Mouse (Mus musculus) right cerebral cortex, postnatal 14 days (tissue): ENCODE data around the gene Mpo.

ENCODE experiments used
- DNase-seq: peaks from one replicate; pipeline ENCODE4 v3.0.0; 2022

The Mpo gene

DNA sequence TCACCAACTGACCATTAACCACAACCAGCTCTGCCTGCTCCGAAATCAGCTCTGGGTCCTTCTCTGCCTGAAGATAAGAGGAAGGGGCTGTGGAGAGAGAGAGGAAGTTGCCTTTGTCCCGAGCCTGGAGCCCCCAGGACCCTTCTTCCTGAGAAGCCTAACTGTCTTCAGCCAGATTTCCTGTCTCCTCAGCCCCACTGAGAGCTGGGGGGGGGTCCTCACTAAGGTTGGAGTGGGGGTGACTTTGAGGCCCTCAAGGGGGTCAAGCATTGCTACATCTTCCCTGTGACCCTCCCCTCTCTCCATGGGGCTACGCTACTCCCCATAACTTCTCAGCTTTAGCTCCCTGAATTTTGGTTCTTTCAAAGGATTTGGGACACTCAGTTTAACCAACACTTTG is at the start of gene Mpo:
TSS of gene Mpo (plus strand) at position 122 of the 400 bp plus-strand sequence.
- no peak for DNase-seq

GRCm38 (mm10) chr11:87743691-87744090 is 49.7 kb upstream of the Mpo start:
- DNase-seq: no peak

GRCm38 (mm10) chr11:87744964-87745363 is 48.4 kb upstream of the Mpo start:
- no peak for DNase-seq

- no peak for DNase-seq
These were observed 47.5 kb upstream of the Mpo start for GRCm38 (mm10) chr11:87745632-87746555.

GRCm38 (mm10) chr11:87747312-87747711 is 46.1 kb upstream of the Mpo start:
- DNase-seq: no peak

DNA sequence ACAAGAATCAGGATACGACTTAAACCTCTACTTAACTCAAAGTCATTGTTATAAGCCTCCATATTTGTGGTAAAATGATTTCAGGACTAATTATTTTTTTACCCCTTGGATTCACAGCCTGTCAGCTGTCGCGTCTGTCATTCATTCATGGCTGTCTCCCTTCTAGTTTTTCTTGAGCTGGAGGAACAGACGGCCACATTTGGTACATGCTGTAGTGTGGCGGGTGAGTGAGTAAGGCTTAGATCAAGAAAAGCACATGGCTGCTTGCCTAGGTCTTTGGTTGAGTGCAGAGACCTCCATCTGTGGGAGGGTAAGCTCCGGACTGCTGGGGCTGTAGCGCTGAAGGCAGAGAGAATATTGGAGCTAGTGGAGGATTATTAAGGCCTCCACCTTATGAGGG is 45.7 kb upstream of the Mpo start:
- no peak for DNase-seq

DNA sequence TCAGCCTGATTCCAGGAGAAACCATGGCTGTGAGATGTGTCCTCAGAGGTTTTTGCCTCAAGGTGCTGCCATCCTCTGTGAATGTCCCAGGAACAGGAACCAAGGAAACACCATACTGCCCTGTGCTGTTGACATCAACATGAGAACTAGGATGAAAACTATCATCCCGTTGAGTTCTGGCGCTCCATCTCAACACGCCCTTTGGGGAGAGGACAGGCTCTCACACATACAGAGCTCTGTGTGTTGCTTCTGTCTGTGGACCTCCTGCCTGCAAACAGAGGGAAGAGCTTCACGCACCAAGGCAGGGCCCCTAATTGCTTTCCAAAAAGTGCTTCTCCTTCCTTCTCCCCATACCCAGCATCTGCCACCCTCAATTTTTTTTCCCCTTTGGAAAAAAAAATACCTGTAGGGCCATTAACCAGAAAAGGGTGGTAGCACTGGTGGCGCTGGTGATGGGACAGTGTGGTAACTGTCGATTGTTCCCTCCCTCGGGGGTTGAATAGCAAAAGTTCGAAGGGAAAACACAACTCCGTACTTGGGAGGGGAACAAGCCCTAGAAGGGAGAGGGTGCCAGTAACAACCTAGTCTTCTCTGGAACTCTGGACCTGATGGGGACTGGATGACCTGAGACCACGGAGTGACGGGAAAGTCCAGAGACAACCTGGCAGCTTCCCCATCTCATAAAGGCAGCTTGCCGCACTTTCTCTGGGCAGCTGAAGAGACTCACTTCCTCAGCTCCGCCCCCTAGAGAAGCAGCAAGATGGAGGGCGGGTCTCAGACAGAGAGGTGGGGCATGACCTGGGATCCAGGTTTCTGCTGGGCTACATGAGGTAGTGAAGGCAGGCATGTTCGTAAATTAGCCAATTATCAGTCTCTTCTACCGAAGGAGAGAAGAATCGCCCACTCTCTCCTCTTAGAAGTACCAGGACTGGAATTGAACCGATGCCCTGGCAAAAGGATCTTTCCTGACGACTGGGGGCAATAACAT is 45.0 kb upstream of the Mpo start:
- DNase-seq: no peak

- peak; percentile 53 for DNase-seq
These were observed 44.0 kb upstream of the Mpo start for GRCm38 (mm10) chr11:87749192-87750042.

GRCm38 (mm10) chr11:87750043-87750421 is 43.3 kb upstream of the Mpo start:
- DNase-seq: no peak

- DNase-seq: no peak
These were observed 42.9 kb upstream of the Mpo start for GRCm38 (mm10) chr11:87750521-87750920.

- DNase-seq: no peak
These were observed 42.4 kb upstream of the Mpo start for GRCm38 (mm10) chr11:87751031-87751430.

GRCm38 (mm10) chr11:87751491-87751966 is 41.9 kb upstream of the Mpo start:
- no peak for DNase-seq

DNA sequence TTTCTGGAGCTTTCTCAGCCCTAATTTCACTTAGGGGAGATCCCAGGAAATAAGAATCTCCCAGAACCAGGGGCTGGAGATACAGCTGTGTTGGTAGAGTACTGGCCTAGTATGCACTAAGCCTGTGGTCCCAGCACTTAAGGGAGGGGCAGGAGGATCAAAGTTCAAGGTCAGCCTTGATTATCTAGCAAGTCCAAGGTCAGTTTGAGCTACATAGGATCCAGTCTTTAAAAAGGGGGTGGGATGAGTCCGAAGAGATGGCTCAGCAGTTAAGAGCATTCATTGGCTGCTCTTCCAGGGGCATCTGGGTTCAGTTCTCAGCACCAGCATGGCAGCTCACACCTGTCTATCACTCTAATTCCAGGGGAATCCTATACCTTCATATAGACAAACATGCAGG is 41.1 kb upstream of the Mpo start:
- no peak for DNase-seq

- no peak for DNase-seq
These were observed 40.1 kb upstream of the Mpo start for GRCm38 (mm10) chr11:87753255-87753654.

DNA sequence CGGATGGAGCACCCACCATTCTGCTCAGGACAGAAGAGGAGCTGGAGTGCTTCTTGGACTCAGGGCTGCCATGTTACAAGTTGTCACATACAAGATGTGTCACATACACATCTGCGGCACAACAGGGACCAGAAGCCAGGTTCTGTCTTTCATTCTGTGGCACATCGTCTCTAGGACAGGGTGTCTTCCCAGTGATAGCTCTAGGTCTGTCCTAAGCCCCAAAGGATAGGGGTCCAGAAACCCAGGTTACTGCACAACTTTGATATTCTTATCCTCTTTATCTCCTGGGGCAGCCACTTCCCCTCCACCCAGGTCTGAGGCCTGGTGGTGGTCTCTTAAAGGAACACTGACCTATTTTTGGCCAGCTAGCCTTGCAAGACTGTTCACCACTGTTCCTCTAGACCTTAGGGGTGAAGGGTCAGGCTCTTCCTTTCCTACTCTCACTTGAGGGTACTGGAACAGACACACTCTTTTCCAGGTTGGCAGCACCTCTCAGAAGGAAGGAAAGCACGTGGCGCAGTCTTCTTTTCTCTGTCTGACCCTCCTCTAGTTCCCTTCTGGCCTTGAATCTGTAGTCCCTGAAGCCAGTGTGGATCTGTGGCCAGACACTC is 39.4 kb upstream of the Mpo start:
- no peak for DNase-seq

DNA sequence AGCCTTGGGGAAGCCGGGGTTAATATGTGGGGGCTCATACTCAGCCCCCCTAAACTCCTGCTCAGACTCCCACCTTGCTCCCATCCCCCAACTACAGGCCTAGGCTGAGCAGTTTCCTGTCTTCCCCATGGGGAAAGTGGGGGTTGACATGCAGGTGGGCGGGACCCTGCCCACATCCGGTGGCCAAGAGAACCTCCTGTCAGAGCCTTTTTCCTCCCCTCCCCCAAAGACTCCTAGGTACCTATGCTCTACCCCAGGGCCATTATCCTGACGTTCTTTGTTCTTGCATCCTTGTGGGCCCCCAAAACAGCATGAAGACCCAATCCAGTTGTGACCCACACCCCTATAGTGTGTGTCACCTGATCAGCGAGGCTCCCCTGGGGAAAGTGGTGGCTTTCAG is 38.8 kb upstream of the Mpo start:
- DNase-seq: no peak

DNA sequence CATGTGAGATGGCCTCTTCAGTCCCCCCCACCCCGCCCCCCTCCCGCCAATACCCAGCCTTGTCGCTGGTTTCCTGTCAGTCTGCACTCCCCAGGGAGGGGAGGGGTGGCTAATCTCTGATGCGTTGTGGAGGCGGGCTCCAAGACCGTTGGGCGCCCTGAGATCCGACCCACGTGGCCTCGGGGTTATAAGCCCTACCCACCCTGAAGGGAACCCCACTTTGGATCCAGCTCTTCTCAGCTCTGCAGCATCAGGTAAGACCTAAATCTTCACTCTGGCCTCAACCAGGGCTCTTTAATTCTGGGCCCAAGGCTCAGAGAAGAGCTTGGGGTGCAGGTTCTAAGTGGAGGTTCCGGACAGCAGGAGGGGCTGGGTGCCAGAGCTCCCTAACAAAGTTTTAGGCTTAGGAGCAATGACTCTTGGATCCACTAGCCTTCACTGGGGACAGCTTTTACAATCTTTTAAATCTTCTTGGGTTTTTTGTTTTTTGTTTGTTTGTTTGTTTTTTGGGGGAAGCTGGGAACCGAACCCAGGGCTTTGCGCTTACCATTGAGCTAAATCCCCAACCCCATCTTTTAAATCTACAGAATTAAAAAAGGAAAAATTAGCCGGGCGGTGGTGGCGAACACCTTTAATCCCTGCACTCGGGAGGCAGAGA is 37.9 kb upstream of the Mpo start:
- peak; percentile 52 for DNase-seq

GRCm38 (mm10) chr11:87756251-87756820 is 37.0 kb upstream of the Mpo start:
- peak; percentile 31 for DNase-seq

DNA sequence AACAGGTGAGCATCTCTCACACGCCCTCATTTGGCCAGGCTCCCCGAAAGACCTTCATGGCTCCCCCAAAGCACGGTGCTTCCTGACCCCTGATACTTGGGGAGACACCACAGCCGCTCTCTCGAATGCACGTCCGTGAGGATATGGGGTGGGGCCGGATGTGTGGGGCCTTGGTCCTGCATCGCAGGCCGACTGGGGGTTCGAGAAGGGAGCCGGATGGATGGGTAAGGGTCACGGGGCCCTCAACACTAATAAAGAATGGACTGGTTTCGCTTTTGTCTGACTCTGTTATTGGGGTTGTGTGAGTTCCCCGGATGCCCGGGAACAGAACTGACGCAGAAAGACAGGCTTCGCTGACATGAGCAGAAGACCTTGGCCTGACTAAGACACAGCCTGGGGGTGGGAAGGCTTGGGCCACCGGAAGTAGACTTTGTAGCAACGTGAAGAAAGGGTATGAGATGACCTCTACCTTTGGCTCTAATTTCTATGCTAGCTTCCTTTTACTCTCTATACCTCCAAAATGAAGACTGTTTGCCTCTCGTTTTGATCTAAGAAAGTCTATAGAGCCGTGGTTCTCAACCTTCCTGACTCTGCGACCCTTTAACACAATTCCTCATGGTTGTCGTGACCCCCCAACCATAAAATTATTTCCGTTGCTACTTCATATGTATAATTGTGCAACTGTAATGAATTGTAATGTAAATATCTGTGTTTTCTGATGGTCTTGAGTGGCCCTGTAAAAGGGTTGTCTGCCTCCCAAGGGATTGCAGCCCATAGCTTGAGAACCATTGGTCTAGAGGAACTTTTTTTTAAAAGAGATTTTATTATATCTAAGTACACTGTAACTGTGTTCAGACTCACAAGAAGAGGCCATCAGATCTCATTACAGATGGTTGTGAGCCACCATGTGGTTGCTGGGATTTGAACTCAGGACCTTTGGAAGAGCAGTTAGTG is 36.1 kb upstream of the Mpo start:
- no peak for DNase-seq
